Mouse (Mus musculus) G1E (cell line): Measurements from ENCODE around the gene H2-DMb1. TPM values are rescaled to one million over a fixed set of nuclear protein-coding genes. Genes with fewer than 3 reads are reported as not detected.

Experiments used
- ATAC-seq: 2 replicates; pipeline ENCODE4 v1.8.0; 2016; ENCODE audit warnings: mild to moderate bottlenecking; ENCODE audit not compliant: insufficient number of reproducible peaks, poor library complexity, low FRiP score, severe bottlenecking; ENCODE audit errors: extremely low read depth
- DNase-seq: peaks from one replicate; pipeline ENCODE4 v3.0.0; 2012; ENCODE audit warnings: low spot score
- H3K27me3 ChIP-seq: 2 replicates; pipeline ENCODE4 v1.6.1; 2012; ENCODE audit warnings: mild to moderate bottlenecking, low read length, inconsistent platforms; ENCODE audit not compliant: insufficient read depth
- H3K36me3 ChIP-seq: replicated peaks from 2 replicates; pipeline ENCODE3; 2012; ENCODE audit warnings: mild to moderate bottlenecking, inconsistent platforms
- H3K4me1 ChIP-seq: 2 replicates; pipeline ENCODE4 v1.6.1; 2012; ENCODE audit warnings: low read depth, low read length, inconsistent platforms, mixed read lengths; ENCODE audit not compliant: insufficient read depth
- H3K4me3 ChIP-seq: 2 replicates; pipeline ENCODE4 v1.5.1; 2012; ENCODE audit warnings: low read depth, mild to moderate bottlenecking, inconsistent platforms, low read length, moderate library complexity, mixed read lengths
- H3K9me3 ChIP-seq: replicated peaks from 2 replicates; pipeline ENCODE4 v1.6.1; 2012; ENCODE audit warnings: inconsistent platforms
- CTCF ChIP-seq: IDR thresholded peaks from 2 replicates; pipeline ENCODE4 v1.5.1; 2012; ENCODE audit warnings: low read depth, low read length, inconsistent platforms, mixed read lengths
- GATA1 ChIP-seq: IDR thresholded peaks from 2 replicates; pipeline ENCODE4 v1.6.1; 2012; ENCODE audit warnings: borderline replicate concordance, low read length, inconsistent platforms, mixed read lengths
- GATA2 ChIP-seq: IDR thresholded peaks from 2 replicates; pipeline ENCODE4 v1.6.1; 2012; ENCODE audit warnings: low read depth, low read length, inconsistent platforms, borderline replicate concordance
- POLR2AphosphoS5 ChIP-seq: IDR thresholded peaks from 2 replicates; pipeline ENCODE4 v1.6.1; 2012; ENCODE audit warnings: low read depth, low read length, inconsistent platforms; ENCODE audit not compliant: insufficient replicate concordance
- TAL1 ChIP-seq: conservative IDR thresholded peaks from 2 replicates; pipeline ENCODE4 v1.6.1; 2012; ENCODE audit warnings: low read depth, low read length, inconsistent platforms, mixed read lengths
- polyA plus RNA-seq: library from polyadenylated mRNA; stranded (reverse); fragments of >175 nt; gene quantifications from 2 replicates; pipeline ENCODE4 v1.2.3, GENCODE M21; 2012
- total RNA-seq, 2 experiments: library from RNA; stranded (forward) in 1 of 2; stranded (reverse) in 1 of 2; fragments of 200-1000 nt in 1 of 2; fragments of >200 nt in 1 of 2; fragmentation: Nextera tagmentation in 1 of 2; gene quantifications; 2 replicates each; pipeline ENCODE4 v1.2.3; 2014 to 2017

Gene H2-DMb1
- total and polyA plus RNA-seq, 3 experiments: 0.10 to 0.44 TPM; not detected in 1

DNA sequence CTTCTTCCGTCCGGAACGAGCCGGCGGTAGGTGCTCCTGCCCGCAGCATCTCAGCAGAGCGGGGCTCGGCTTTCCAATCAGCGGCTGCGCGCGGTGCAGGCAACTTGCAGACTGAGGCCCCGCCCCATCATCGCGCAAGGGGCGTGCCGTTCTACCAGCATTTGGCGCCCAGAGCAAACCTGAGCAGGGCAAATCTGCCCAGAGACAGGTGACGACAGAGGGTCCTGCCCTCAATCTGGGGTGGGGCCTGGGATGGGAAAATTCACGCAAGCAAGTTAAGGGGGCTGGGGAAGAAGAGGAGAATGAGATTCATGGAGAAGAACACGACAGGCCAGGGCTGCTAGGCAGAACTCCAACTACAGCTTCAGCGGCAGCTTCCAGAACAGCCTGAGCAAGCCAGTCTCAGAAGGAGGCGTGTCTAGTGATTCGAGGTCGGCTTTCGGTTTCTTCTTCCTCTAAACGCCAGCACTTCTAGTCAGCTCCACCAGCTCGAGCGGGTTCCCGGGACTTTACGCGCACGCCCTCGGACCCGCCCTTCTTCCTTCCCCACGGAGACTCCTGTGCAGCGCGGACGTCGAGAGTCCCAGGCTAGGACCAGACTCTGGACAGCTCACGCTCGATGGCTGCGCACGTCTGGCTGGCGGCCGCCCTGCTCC, 34.5 kb downstream of the H2-DMb1 start, which contains the start of the genes Tap1 and Psmb9:
TSS of gene Tap1 (plus strand) at position 293 of the 656 bp plus-strand sequence.
TSS of gene Psmb9 (minus strand) at position 504 of the 656 bp plus-strand sequence.
- no peaks in the 10 kb centered on the region for H3K9me3 ChIP-seq
- H3K27me3 ChIP-seq: peaks cover 40% of the 10 kb centered on the region
- peaks cover 15% of the 10 kb centered on the region for H3K36me3 ChIP-seq
- TF ChIP-seq GATA2 (no peak), POLR2AphosphoS5 (no peak), GATA1 (no peak), CTCF (no peak), TAL1 (no peak)
- ATAC-seq: peak; percentile 90
- H3K4me3 ChIP-seq: peak within 1 kb of the TSS; percentile 80
- peak; percentile 88 for DNase-seq
- peaks cover 26% of the 10 kb centered on the region for H3K4me1 ChIP-seq

- ATAC-seq: no peak
These were observed 35.1 kb downstream of the H2-DMb1 start for GRCm38 (mm10) chr17:34188010-34188409.

GRCm38 (mm10) chr17:34188986-34189385, 36.1 kb downstream of the H2-DMb1 start:
- ATAC-seq: no peak
- H3K27me3 ChIP-seq: peaks cover 40% of the 10 kb centered on the region
- H3K4me3 ChIP-seq: no peak overlapping the region
- H3K9me3 ChIP-seq: no peaks in the 10 kb centered on the region
- peaks cover 26% of the 10 kb centered on the region for H3K4me1 ChIP-seq
- no peak for TF ChIP-seq GATA1
- no peak for TF ChIP-seq CTCF
- TF ChIP-seq TAL1: no peak
- no peak for TF ChIP-seq GATA2
- no peak for TF ChIP-seq POLR2AphosphoS5
- H3K36me3 ChIP-seq: peaks cover 18% of the 10 kb centered on the region
- DNase-seq: no peak

More at GRCm38 (mm10) chr17:34188010-34188409, 35.1 kb downstream of the H2-DMb1 start:
- Histone ChIP-seq H3K4me1 (peaks cover 26% of the 10 kb centered on the region), H3K9me3 (no peaks in the 10 kb centered on the region), H3K4me3 (peak overlapping the region; percentile 80), H3K27me3 (peaks cover 45% of the 10 kb centered on the region), H3K36me3 (peaks cover 15% of the 10 kb centered on the region)
- TF ChIP-seq TAL1 (no peak), GATA2 (no peak), GATA1 (no peak), CTCF (no peak)
- no peak for DNase-seq

- Histone ChIP-seq H3K4me1 (peaks cover 13% of the 10 kb centered on the region), H3K36me3 (peaks cover 21% of the 10 kb centered on the region), H3K9me3 (no peaks in the 10 kb centered on the region), H3K4me3 (no peak overlapping the region), H3K27me3 (peaks cover 37% of the 10 kb centered on the region)
- ATAC-seq: no peak
- TF ChIP-seq CTCF: no peak
- TF ChIP-seq TAL1: no peak
- TF ChIP-seq GATA2: no peak
- no peak for TF ChIP-seq GATA1
- TF ChIP-seq POLR2AphosphoS5: no peak
- no peak for DNase-seq
These were observed 40.0 kb downstream of the H2-DMb1 start for GRCm38 (mm10) chr17:34192852-34193251.

DNA sequence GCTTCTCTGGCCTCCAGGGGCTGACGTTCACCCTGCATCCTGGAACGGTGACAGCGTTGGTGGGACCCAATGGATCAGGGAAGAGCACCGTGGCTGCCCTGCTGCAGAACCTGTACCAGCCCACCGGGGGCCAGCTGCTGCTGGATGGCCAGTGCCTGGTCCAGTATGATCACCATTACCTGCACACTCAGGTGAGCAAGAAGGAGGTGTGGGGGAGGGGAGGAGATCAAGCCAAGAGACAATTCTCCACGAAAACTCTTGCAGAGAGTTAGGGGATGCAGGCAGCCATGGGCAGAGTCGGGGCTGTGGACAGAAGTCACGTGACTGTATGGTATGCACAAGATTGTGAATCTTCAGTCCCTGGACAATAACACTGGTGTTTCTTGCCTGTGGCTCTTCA, 40.6 kb downstream of the H2-DMb1 start:
- H3K36me3 ChIP-seq: peaks cover 21% of the 10 kb centered on the region
- peaks cover 38% of the 10 kb centered on the region for H3K27me3 ChIP-seq
- ATAC-seq (no peak), DNase-seq (no peak)
- TF ChIP-seq POLR2AphosphoS5: no peak
- TF ChIP-seq TAL1: no peak
- TF ChIP-seq CTCF: no peak
- TF ChIP-seq GATA2: no peak
- no peak for TF ChIP-seq GATA1
- H3K4me3 ChIP-seq: no peak overlapping the region
- no peaks in the 10 kb centered on the region for H3K9me3 ChIP-seq
- peaks cover 7% of the 10 kb centered on the region for H3K4me1 ChIP-seq

- Histone ChIP-seq H3K9me3 (no peaks in the 10 kb centered on the region), H3K36me3 (peaks cover 21% of the 10 kb centered on the region), H3K4me3 (no peak overlapping the region), H3K27me3 (peaks cover 43% of the 10 kb centered on the region), H3K4me1 (peaks cover 2% of the 10 kb centered on the region; the same call in 1 of the 2 replicates)
- TF ChIP-seq GATA1 (no peak), GATA2 (no peak), POLR2AphosphoS5 (no peak), TAL1 (no peak), CTCF (no peak)
- ATAC-seq: no peak
- DNase-seq: no peak
These were observed 41.9 kb downstream of the H2-DMb1 start for GRCm38 (mm10) chr17:34194723-34195122.

- H3K4me1 ChIP-seq: peaks cover 8% of the 10 kb centered on the region
- H3K36me3 ChIP-seq: peaks cover 10% of the 10 kb centered on the region
- no peak overlapping the region for H3K4me3 ChIP-seq
- H3K9me3 ChIP-seq: no peaks in the 10 kb centered on the region
- ATAC-seq: no peak
- DNase-seq: no peak
- TF ChIP-seq GATA2: no peak
- no peak for TF ChIP-seq GATA1
- TF ChIP-seq TAL1: no peak
- H3K27me3 ChIP-seq: peaks cover 37% of the 10 kb centered on the region
These were observed 43.6 kb downstream of the H2-DMb1 start for GRCm38 (mm10) chr17:34196491-34196890.
